Mouse (Mus musculus) MN1 (cell line): ENCODE data around the gene Gpr25.

Experiments
- DNase-seq: peaks from one replicate; pipeline ENCODE4 v3.0.0-alpha.2; 2016; ENCODE audit warnings: low spot score

Gpr25 gene

DNA sequence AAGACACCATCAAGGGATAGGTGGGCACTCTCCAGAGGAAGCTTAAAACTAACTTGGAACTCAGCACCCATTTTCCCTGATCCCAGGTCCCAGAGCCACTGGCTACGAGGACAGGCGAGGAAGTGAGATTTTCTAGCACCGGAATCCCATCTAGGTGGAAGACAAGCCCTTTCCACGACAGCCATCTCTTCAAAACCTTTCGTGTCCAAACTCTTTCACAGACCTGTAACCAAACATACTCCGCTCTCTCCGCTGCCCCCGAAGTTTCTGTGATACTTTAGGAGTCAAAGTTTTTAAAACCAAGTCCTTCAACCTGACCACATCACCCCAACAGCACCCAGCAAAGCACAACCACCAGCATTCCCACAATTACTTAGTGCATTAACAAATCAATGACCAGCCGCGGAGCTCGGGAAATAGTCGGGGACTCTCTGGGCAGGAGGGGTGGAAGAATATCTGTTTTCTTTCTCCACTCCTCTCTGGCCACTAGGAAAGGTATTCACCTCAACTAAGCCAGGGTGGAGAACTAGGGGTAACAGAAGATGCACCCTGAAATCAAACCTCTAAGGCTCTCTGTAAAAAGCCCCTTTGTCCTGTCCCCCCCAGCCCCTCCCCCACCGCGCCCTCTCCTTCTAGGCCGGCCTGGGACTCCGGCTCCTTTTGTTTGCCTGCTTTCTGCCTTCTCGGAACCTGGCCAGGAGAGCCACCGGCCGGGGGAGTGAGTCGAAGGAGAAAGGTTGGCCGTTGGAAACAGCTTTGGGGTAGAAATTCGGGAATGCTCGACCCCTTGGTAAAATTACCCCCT lies 27.5 kb downstream of the Gpr25 start:
- no peak for DNase-seq

DNA sequence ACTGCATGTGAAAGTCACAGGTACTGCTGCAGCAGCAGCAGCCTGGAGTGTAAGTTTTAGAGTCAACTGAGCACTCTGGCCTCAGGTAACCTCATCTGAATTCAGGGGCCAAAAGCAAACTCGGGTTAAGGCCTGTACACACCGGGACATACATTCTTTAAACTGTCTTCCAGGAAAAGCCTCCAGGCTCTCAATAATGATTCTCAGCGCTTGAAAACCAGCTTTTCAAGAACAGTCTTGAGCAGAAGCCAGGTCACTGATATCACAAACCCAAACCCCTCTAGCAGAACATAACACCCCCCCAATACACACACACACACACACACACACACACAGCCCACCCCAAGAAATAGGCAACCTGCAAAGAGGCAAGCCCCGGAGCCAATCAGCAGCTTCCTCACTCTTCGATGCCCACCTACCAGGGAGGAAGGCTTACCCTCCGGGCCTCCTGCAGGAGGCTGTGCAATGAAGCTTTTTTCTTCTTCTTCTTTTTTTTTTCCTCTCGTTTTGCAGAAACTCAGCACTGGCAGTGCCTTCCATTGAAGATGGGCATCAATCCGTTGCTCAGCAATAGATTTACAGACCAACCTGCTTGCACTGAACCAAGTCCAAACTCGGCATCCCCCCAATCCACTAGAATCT lies 28.3 kb downstream of the Gpr25 start:
- DNase-seq: no peak

DNA sequence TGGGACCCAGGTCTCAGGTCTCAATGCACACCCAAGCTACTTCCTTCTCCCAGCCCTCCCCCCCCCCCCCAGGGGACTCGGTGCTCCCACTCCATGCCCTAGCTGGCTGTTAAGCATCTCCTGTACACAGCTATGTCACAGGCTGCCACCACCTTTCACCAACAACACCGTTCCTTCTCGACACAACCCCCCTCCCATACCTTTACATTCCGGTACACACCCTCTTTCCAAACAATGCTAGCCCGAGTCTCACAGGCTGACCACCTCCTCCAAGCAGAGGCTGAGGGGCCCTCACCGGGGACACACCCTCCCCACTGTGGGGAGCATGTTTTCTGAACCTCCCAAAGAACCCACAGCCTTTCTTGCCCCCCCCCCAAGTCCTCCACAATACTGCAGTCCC lies 29.1 kb downstream of the Gpr25 start:
- DNase-seq: no peak

DNA sequence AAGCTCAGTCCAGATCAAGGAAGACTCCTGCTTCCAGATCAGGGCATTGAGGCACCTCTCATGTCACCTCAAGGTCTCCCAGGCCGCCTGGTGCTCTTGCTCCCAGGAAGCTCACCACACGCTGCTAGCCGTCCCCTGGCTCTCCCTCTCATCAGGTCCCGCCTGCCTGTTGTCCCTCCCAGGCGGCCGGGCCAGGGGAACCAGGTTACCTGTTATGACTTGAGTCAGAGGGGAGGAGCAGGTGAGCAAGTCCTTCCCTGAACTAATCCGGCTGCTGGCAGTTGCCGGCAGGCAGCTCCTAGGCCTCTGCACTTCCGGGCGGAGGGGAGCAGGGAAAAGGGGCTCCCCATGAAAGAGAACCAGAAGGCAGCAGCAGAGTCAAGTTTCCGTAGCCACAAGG lies 30.5 kb downstream of the Gpr25 start:
- DNase-seq: no peak

DNA sequence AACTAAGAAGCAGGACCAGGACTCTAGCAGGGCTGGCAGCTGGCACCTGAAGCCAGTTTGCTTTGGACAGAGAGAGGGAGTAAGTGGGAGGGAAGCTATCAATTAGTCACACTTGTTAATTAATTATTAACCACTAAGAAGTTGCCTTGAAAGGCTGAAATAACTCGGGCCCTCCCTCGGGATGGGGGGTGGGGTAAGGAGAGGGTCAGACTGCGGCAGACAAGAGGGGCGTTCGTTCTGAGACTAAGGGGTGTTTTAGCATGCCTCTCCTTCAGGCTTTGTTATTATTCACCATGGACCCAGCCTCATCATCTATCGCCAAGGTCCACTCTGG lies 31.7 kb downstream of the Gpr25 start:
- DNase-seq: no peak

DNA sequence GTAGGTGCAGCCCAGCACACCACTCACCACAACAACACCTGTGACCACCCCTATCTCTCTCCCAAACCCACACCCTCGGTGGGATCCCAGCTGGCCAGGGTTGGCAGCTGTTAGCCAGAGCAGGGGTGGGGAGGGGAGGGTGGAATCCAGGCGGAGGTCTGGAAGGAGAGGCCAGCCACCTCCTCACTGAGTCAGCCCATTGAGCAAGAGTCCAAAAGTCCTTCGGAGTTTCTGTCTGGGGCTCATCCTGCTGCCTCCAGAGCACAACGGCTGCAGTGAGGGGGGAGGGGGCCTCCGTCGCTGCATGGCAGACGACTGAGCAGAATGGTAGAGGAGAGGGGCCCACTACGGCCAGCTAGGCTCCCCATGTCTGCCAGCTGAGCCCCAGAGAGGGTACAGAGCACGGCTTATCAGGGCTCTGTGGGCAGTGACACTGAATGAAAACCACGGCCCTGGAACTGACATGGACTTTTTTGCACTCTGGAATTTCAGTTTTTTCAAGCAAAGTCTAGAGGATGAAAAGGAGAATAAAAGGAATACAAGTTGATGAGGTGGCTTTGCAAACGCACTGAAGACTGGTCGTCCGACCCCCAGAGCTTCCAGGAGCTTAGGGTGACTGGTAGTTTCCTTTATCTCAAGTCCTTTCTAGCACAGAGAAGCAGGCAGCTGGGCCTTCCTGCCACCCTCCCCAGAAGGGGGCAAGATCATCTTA lies 32.2 kb downstream of the Gpr25 start:
- no peak for DNase-seq

DNA sequence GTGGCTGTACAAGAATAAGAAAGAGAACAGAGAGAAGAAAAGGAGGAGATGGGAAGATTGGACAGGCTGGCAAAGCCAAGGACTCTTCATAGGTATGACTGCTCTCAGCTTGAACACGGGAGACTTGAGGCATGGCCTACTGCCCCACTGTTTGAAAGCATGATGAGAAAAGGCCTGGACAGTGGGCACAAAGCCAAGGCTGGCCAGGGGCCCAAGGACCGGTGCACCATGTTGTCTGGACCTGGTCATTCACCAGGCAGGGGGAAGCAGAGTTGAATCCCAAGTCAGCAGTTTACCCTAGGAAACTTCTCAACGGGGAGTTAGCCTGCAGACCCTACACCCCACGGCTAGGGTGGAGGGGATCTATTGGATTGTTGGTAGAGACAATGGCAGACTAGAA lies 32.8 kb downstream of the Gpr25 start:
- DNase-seq: no peak

DNA sequence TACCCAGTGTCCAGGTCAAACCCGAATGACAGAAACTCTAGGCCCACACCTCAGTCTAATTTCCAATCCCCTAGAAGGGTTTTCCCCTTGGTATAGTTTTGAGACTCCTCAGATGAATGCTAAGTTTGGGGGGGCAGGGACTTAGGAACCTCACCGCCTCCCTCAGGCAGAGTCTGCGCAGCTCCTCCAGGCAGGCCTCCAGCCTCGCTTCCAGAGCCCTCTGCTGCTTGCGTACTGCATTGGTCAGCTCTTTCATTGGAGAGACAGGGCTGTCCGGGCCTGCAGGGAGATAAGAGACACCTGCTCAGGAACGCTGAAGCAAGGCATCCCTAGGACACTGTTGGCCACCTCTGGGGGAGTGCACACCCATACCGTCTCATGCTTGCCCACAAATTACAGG lies 34.0 kb downstream of the Gpr25 start:
- no peak for DNase-seq

DNA sequence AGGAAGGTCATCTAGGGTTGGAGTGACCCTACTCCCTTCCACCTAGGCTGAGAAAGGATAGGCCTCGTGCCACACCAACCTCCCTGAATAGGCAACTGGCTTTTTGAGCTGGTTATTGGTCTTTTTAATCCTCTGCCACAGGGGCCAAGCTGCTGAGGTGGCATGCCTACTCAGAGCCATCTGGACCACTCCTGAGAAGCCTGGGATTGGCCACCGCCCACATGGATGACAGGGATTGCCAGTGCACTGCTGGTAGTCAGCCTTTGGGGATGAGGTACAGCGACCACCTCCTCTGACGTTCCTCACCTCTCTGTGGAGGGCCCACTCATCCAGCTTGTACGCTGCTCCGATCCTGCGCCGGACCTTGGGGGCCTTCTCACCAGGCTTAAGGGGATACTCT lies 34.8 kb downstream of the Gpr25 start:
- DNase-seq: no peak

DNA sequence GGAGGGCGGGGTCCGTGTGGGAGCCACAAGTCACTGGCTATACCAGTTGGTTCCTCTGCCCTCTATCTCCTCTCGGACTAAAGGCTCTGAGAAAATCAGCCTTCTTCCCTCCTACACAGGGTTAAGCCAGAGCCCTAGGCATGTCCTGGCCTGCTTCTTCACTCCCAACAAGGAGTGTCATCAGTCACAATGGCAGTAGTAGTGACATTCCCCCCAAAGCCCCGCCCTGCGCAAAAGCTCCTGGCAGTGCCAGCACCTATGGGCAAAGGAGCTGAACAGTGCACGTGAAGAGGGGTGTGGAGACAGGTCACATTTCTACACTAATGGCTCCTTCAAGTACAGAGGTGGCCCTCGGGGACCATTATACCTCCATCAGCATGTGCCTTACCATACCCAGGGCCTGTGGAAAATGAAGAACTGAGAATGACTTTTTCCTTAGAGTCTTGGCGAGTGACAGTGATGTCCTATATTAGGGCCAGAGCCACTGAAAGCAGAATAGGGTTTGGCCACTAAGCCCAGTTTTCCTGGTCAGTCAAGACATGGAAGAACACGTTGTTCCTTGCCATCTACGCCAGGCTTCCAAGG lies 36.8 kb downstream of the Gpr25 start:
- DNase-seq: no peak

DNA sequence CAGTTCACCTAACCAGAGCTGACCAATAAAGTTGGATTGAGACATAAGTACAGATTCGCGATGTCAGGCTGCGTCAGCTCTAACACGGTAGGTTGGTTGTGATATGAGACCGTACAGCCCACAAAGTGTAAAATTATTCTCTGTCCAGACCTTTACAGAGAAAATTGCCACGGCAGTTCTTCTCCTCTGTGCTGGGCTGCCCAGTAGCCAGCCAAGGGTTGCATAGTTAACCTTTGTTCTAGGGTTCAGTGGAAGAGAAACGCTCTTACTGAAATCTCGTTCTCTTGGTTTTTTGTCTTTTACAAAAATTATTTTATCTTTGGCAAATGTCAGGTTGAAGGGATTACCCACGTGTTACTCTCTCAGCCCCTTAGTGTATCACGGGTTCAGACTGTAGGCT lies 38.3 kb downstream of the Gpr25 start:
- no peak for DNase-seq

DNA sequence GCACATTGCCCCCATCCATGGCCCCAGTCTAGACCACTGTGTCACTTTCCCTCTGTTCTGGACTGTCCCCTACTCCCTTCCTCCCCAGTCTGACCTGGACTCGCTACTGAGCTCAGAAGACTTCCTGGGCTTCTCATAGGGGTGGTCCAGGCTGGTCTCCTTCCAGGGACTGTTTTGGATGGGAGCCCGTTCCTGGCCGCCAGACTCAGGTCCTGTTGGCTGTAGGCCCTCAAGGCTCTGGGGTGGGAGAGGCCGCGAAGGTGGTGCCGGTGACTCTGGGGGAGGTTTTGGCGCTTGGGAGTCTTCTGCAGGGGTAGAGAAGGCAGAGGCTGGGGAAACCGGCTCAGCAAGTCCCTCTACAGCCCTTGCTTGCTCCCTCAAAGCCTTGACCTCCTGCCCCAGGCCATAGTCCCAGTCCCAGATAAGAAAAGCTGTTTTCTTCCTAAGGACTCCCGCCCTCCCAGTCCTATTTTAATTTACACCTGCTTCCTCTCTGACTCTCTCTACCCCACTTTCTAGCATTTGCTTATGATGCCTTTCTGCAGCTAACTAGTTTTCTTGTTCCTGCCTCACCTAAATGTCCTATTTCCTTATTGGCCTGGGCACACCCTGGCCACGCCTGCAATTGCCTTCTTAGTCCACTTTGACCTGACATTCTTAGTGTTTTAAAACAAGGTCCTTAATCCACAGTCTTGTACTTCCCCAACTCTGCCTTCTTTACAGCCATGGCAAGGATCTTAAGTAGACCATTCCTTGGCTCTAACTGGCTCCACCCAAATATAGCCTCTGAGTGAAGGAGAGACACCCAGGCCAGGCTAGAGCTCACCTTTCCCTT lies 40.4 kb downstream of the Gpr25 start:
- DNase-seq: no peak

DNA sequence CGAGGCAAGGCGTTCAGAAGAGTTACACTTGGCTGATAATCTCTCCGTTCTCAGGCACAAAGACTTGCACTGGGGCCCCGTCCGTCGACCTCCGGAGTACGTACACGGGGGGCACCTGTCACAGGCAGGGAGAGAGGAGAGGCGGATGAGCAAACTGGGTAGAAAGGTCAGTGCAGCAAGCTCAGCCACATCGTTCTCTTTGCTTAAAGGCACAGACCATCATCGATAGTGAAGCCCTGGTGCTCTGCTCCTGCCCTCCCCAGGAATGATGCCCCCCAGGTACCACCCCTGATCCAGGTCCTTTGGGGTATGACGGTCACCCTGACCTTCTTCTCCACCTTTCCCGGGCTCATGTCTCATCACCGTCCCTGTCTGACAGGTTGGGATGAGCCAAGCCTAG lies 46.4 kb downstream of the Gpr25 start:
- DNase-seq: no peak

DNA sequence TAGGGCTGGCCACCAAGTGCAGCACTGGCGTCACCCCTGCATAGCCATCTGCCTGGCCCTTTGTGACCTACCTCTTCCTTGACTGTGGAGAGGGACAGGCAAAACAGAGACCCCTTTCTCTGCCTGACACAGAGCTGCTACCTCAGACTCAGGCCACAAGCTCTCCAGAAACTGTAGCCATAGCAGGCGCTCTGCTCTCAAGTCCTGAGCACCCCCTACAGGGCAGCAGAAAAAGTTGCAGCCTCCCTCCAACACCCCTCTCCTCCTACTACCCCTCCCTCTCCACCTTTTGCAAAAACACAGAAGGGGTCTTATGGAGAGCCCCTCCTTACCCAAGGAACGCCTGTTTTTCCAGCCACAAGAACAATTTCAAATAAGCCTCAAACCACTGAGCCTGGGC lies 47.9 kb downstream of the Gpr25 start, which contains the start of gene Mroh3:
Gene Mroh3 (minus strand): TSS at position 26 of the 400 bp plus-strand sequence.
- DNase-seq: no peak
